Mouse (Mus musculus): ENCODE measurements around the gene Pfas. TPM values are rescaled to one million over a fixed set of nuclear protein-coding genes. Genes with fewer than 3 reads are reported as not detected.
A peak's percentile ranks its signal among the peaks of the same experiment; 100 is the strongest.
"Not testable (repeated sequence)": the region's sequence is repeated elsewhere in the genome, so short reads cannot be mapped to it uniquely, and the experiment has no call there.

The Pfas gene
- polyA plus RNA-seq, 1 experiment, result not detected

- 81% methylated on average over 2 of the region's 2 CpGs for WGBS
- TF ChIP-seq CTCF (IDR thresholded peaks at IDR 0.05; ENCODE audit: insufficient read depth, low read depth, low read length) (no peak), POLR2A (IDR thresholded peaks at IDR 0.05; ENCODE audit: insufficient read depth, low read depth, low read length) (no peak)
- no peaks in the 10 kb centered on the region for H3K4me1 ChIP-seq (ENCODE audit: control insufficient read depth, insufficient read depth, low read length)
- H3K4me3 ChIP-seq (ENCODE audit: insufficient read depth, low read depth, low read length), result no peak overlapping the region
- no peak overlapping the region for H3K27ac ChIP-seq (ENCODE audit: insufficient read depth, low read depth, low read length)
Observed at GRCm38 (mm10) chr11:69028805-69029204, 20.5 kb upstream of the Pfas start.

- H3K27ac ChIP-seq (ENCODE audit: insufficient read depth, low read depth, low read length), result no peak overlapping the region
- no peaks in the 10 kb centered on the region for H3K4me1 ChIP-seq (ENCODE audit: control insufficient read depth, insufficient read depth, low read length)
- no peak for TF ChIP-seq POLR2A (IDR thresholded peaks at IDR 0.05; ENCODE audit: insufficient read depth, low read depth, low read length)
- no peak for TF ChIP-seq CTCF (IDR thresholded peaks at IDR 0.05; ENCODE audit: insufficient read depth, low read depth, low read length)
- 95% methylated on average over 3 of the region's 3 CpGs for WGBS
- H3K4me3 ChIP-seq (ENCODE audit: insufficient read depth, low read depth, low read length), result no peak overlapping the region
Observed at GRCm38 (mm10) chr11:69026562-69026961, 18.3 kb upstream of the Pfas start.

GRCm38 (mm10) chr11:69020691-69021090 lies 12.4 kb upstream of the Pfas start:
- H3K4me3 ChIP-seq (ENCODE audit: insufficient read depth, low read depth, low read length), result no peak overlapping the region
- H3K27ac ChIP-seq (ENCODE audit: insufficient read depth, low read depth, low read length), result no peak overlapping the region
- TF ChIP-seq POLR2A (IDR thresholded peaks at IDR 0.05; ENCODE audit: insufficient read depth, low read depth, low read length) (no peak), CTCF (IDR thresholded peaks at IDR 0.05; ENCODE audit: insufficient read depth, low read depth, low read length) (no peak)
- peaks cover 2% of the 10 kb centered on the region; the same call in 1 of the 2 replicates for H3K4me1 ChIP-seq (ENCODE audit: control insufficient read depth, insufficient read depth, low read length)

- Histone ChIP-seq H3K4me3 (ENCODE audit: insufficient read depth, low read depth, low read length) (no peak overlapping the region), H3K27ac (ENCODE audit: insufficient read depth, low read depth, low read length) (no peak overlapping the region), H3K4me1 (ENCODE audit: control insufficient read depth, insufficient read depth, low read length) (peaks cover 2% of the 10 kb centered on the region; the same call in 1 of the 2 replicates)
- TF ChIP-seq POLR2A (IDR thresholded peaks at IDR 0.05; ENCODE audit: insufficient read depth, low read depth, low read length) (no peak), CTCF (IDR thresholded peaks at IDR 0.05; ENCODE audit: insufficient read depth, low read depth, low read length) (no peak)
- WGBS, result 64% methylated on average over 3 of the region's 3 CpGs
Observed at GRCm38 (mm10) chr11:69016755-69017154, 8.5 kb upstream of the Pfas start.

GRCm38 (mm10) chr11:69015644-69016441 lies 7.6 kb upstream of the Pfas start, which contains the start of gene Ctc1:
Gene Ctc1 (plus strand): TSS chr11:69015911.
- WGBS, result under 1% methylated on average over 38 of the region's 38 CpGs
- Histone ChIP-seq H3K27ac (ENCODE audit: insufficient read depth, low read depth, low read length) (peak within 1 kb of the TSS; percentile 22), H3K4me1 (ENCODE audit: control insufficient read depth, insufficient read depth, low read length) (peaks cover 2% of the 10 kb centered on the region; the same call in 1 of the 2 replicates), H3K4me3 (ENCODE audit: insufficient read depth, low read depth, low read length) (peak within 1 kb of the TSS; percentile 52)
- TF ChIP-seq CTCF (IDR thresholded peaks at IDR 0.05; ENCODE audit: insufficient read depth, low read depth, low read length) (peak; percentile 90; the same call in 1 of the 2 replicates), POLR2A (IDR thresholded peaks at IDR 0.05; ENCODE audit: insufficient read depth, low read depth, low read length) (no peak; the same call in 1 of the 2 replicates)

- peak overlapping the region; percentile 84 for H3K27ac ChIP-seq (ENCODE audit: insufficient read depth, low read depth, low read length)
- H3K4me3 ChIP-seq (ENCODE audit: insufficient read depth, low read depth, low read length), result peak overlapping the region; percentile 60
- 1% methylated on average over 18 of the region's 18 CpGs for WGBS
- H3K4me1 ChIP-seq (ENCODE audit: control insufficient read depth, insufficient read depth, low read length), result peaks cover 2% of the 10 kb centered on the region; the same call in 1 of the 2 replicates
- TF ChIP-seq CTCF (IDR thresholded peaks at IDR 0.05; ENCODE audit: insufficient read depth, low read depth, low read length), result no peak
- TF ChIP-seq POLR2A (IDR thresholded peaks at IDR 0.05; ENCODE audit: insufficient read depth, low read depth, low read length), result peak; percentile 91
Observed at GRCm38 (mm10) chr11:69012071-69012601, 3.9 kb upstream of the Pfas start.

GRCm38 (mm10) chr11:69011445-69011844 lies 3.2 kb upstream of the Pfas start:
- not testable (repeated sequence) for H3K27ac ChIP-seq (ENCODE audit: insufficient read depth, low read depth, low read length); H3K4me3 ChIP-seq (ENCODE audit: insufficient read depth, low read depth, low read length)

GRCm38 (mm10) chr11:69010400-69011323 lies 2.4 kb upstream of the Pfas start:
- 90% methylated on average over 15 of the region's 15 CpGs for WGBS
- Histone ChIP-seq H3K4me3 (ENCODE audit: insufficient read depth, low read depth, low read length) (no peak overlapping the region), H3K27ac (ENCODE audit: insufficient read depth, low read depth, low read length) (no peak overlapping the region), H3K4me1 (ENCODE audit: control insufficient read depth, insufficient read depth, low read length) (no peaks in the 10 kb centered on the region)
- TF ChIP-seq CTCF (IDR thresholded peaks at IDR 0.05; ENCODE audit: insufficient read depth, low read depth, low read length) (no peak), POLR2A (IDR thresholded peaks at IDR 0.05; ENCODE audit: insufficient read depth, low read depth, low read length) (no peak)

More at GRCm38 (mm10) chr11:69011445-69011844, 3.2 kb upstream of the Pfas start:
- WGBS, result 70% methylated on average over 2 of the region's 2 CpGs
- H3K4me1 ChIP-seq (ENCODE audit: control insufficient read depth, insufficient read depth, low read length), result not testable (repeated sequence)
